Mouse (Mus musculus) cerebral cortex, adult 2 months (tissue): Measurements from ENCODE around the gene Ndufb4.

Experiments
- WGBS: fragments of 180-500 bp; shearing (Covaris S2); methylation state at CpG from one replicate; pipeline ENCODE4 v1.1.7; 2018; 5-methylcytosine and 5-hydroxymethylcytosine counted together

Ndufb4 gene

GRCm38 (mm10) chr16:37634578-37634977 is 19.7 kb downstream of the Ndufb4 start:
- 61% methylated on average over 9 of the region's 9 CpGs for WGBS

DNA sequence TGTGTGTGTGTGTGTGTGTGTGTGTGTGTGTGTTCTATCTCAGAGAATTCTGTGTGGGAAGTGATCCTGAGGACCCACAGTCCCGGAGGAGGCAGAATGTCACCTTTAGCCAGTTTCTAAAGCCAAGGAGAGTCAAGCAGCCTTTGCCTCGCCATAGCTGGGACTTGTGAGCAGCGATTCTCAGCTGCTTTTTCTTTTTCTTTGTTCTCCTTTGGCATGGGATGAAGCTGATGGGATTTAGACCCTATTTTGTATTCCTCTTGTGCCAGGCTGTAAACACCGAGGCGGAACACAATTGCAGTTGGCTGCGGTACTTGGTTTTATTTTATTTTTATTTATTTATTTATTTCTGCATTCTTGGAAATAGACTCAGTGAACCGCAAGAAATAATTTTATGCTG is 25.2 kb downstream of the Ndufb4 start:
- WGBS, result 60% methylated on average over 7 of the region's 7 CpGs

- WGBS, result 82% methylated on average over 9 of the region's 9 CpGs
These were observed 25.9 kb downstream of the Ndufb4 start for GRCm38 (mm10) chr16:37628336-37628735.

DNA sequence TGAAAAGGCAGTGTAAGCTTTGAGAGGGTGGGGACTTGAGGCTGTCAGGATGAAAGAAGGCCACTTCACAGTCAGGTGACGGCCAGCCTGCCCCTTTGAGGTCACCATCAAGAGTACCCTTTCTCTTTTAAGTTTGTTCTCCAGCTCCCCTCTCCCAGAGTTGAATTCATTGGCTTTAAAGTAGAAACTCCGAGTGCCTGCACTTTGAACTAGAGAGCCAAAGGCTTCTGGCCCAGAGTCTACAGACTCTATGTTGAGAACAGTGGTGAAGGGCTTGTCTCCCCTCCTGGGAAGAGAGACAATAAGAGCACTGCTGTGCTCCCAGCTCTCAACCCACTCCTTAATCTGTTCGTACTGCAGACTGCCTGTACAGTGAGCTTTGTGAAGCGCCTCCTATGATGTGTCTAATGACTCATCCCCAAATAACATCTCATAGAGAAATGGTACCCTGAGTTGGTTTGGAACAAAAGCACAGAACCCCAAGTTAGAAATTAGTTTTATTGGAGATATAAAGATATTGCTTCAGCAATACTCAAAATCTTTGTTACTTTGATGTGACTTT is 27.8 kb downstream of the Ndufb4 start:
- WGBS, result 65% methylated on average over 4 of the region's 4 CpGs

- WGBS, result 65% methylated on average over 5 of the region's 5 CpGs
These were observed 31.3 kb downstream of the Ndufb4 start for GRCm38 (mm10) chr16:37622919-37623318.

DNA sequence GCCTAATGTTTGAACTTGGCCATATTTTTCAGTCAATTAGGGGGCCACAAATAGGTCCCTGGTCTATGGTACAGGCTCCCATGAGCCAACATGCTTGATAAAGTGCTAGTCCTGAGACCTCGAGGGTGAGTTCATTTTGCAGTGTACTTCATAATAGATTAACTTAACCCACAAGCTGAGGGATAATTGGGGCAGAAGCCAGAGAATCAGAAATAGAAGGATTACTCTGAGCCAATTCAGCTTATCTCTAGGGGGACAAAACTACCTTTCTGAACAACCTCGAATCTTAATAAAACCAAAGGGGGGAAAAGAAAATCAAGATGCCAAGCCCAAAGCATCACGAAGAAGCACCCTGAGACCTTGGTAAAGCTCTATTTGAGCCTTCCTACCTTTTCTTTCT is 31.9 kb downstream of the Ndufb4 start:
- 79% methylated on average over 3 of the region's 3 CpGs for WGBS

- 26% methylated on average over 3 of the region's 3 CpGs for WGBS
These were observed 36.6 kb downstream of the Ndufb4 start for GRCm38 (mm10) chr16:37617695-37618094.

DNA sequence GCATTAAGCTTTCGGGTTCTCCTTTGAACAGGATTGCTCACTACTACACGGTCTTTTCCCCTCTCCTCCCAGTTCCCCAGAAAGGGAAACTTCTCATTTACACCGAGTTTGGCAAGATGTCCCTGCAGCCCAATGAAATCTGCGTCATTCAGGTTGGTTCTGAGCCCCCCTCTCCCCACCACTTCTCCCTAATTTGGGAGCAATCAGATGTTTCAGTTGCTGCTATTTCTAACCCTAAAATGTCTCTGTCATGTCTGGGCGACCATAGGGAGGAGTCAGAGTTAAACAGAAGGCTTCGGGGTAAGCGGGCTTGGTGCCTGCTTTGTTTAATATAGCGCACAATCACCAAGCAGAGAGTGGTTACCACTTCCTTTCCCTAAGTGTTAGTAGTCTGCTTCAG is 38.1 kb downstream of the Ndufb4 start:
- 42% methylated on average over 8 of the region's 8 CpGs for WGBS

DNA sequence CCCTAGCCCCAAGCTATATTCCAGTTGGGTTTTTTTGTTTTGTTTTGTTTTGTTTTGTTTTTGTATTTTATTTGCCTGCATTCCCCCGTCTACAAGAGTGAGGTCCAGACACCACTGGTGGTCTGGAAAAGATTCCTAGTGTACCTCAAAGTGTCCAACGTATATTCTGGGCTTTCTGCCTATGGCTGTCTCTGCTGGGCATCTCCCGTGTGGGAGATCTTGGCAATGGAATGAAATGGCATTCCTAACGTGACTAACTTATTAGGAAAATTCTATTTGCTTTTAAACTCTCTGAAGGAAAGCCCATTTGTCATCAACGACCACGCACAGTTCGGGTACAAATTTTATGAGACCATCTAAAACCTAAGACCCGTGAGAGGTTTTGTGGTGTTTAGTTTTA is 38.8 kb downstream of the Ndufb4 start:
- 57% methylated on average over 8 of the region's 8 CpGs for WGBS

DNA sequence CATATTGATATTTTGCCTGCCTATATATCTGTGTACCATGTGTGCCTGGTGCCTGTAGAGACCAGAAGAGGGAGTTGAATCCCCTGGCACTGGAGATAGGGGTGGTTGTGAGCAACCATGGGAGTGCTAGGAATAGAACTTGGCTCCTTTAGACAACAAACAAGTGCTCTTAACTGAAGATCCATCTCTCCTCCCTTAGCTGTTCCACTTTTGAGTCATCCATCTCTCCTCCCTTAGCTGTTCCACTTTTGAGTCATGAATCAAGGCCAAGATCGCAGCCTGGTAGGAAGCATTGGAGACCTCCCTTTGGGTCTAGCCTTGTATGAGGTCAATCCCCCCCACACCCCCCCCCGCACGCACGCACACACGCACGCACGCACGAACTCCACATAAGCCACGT is 39.7 kb downstream of the Ndufb4 start:
- WGBS, result 83% methylated on average over 9 of the region's 9 CpGs

- 70% methylated on average over 5 of the region's 5 CpGs for WGBS
These were observed 42.2 kb downstream of the Ndufb4 start for GRCm38 (mm10) chr16:37612013-37612412.

DNA sequence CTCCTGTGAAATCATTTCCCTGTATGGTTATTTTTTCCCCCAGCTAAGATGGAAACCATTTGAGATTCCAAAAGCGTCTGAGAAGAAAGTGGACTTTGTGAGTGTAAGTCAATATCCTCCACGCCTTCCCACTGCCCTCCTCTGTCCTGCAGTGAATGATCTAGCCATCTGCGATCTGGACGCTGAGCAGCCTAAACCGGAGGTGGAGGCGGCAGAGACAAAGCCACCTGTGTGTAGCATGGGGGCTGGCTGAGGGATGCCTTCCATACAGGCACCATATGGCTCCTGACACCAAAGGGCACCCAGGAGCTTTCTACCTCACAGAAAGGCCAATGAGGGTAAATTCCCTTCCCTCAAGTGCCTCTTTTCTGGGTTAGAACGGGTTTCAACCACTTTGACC is 43.2 kb downstream of the Ndufb4 start:
- WGBS, result 62% methylated on average over 7 of the region's 7 CpGs

DNA sequence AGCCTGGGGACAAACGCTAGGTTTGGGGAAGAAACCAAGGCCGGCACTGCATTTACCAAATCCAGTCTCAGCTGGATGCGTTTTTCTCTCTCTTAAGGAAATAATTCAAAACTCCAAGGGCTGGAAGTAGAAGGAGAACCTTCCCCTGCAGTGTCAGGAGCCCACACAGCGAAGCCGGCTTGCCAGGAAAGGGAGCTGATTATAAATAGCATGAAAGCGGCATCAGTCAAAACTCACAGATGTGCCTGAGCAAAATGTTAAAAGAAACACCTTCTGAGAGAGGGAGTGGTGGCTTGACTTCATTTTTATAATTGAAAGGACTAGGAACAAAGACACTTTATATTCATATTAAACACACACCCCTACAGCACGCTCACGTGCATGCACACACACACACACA is 43.9 kb downstream of the Ndufb4 start:
- 44% methylated on average over 8 of the region's 8 CpGs for WGBS

- WGBS, result 64% methylated on average over 6 of the region's 6 CpGs
These were observed 50.0 kb downstream of the Ndufb4 start for GRCm38 (mm10) chr16:37604243-37604642.

- WGBS, result 100% methylated on average over 1 of the region's 1 CpGs
These were observed 50.8 kb downstream of the Ndufb4 start for GRCm38 (mm10) chr16:37603431-37603830.

DNA sequence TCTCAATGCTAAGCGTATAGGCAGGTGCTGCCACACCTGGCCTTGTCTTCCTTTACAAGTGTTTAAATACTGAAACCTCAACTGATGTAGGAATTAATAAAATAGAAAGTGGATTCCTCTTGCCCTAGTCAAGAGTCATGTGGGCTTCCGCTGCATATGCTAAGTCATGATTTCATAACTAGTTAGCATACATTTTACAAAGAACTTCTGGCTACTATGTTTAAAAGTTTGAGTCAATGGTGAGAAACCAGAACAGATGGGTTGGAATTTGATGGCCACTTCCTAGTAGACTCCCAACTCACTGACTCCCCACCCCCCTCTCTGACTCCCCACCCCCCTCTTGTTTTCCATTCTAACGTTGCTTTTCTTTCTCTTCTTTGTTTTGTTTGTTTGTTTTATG is 54.9 kb downstream of the Ndufb4 start:
- WGBS, result 56% methylated on average over 3 of the region's 3 CpGs

DNA sequence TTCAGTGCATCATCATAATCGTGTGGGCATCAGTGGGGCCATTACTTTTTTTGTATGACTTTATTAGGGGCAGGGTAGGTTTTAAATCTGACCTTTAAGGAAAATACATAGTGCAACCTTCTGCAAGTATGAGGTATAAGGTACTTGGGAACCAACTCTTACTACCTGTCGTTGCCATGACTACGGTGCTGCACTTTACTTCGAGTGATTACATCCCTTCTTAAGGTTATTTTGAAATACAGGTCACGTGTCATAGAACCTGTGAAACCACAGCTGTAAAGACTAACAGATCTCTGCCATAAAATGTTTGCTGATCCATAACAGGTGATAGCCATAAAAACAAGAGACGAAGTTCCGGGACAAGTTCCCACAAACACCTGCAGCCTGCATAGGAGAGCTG is 55.8 kb downstream of the Ndufb4 start:
- 88% methylated on average over 7 of the region's 7 CpGs for WGBS

- WGBS, result 66% methylated on average over 5 of the region's 5 CpGs
These were observed 56.8 kb downstream of the Ndufb4 start for GRCm38 (mm10) chr16:37597412-37597811.
